Mouse (Mus musculus): ENCODE results near the gene Bbs9. TPM values are rescaled to one million over a fixed set of nuclear protein-coding genes. Genes with fewer than 3 reads are reported as not detected.

Gene Bbs9
- total RNA-seq, 1 experiment = 10.3 TPM

GRCm38 (mm10) chr9:22748617-22749016 is 273.1 kb downstream of the Bbs9 start:
- Histone ChIP-seq H3K36me3 (ENCODE audit: control insufficient read depth, insufficient read depth, low read length, poor library complexity, severe bottlenecking) (no peaks in the 10 kb centered on the region), H3K4me1 (ENCODE audit: control insufficient read depth in 2 of 2, insufficient read depth in 2 of 2, low read length in 2 of 2, poor library complexity in 1 of 2) (peaks cover 0 to 2% of the 10 kb centered on the region in 2 experiments; a peak in 1 of 4 replicates), H3K27ac (ENCODE audit: insufficient read depth, low read depth, low read length, poor library complexity, severe bottlenecking) (no peak overlapping the region), H3K4me3 (ENCODE audit: insufficient read depth in 1 of 2, low read depth in 1 of 2, low read length in 2 of 2, poor library complexity in 1 of 2, severe bottlenecking in 1 of 2) (no peak overlapping the region), H3K9me3 (ENCODE audit: control insufficient read depth, insufficient read depth, low read depth, low read length) (no peaks in the 10 kb centered on the region), H3K9ac (ENCODE audit: insufficient read depth, low read depth, low read length, poor library complexity, severe bottlenecking) (no peak overlapping the region)
- no peak for DNase-seq (ENCODE audit: low read depth, low spot score)
- TF ChIP-seq MAFK (IDR thresholded peaks at IDR 0.05; ENCODE audit: insufficient read depth, low read depth, low read length) = no peak
- no peak for TF ChIP-seq HCFC1 (IDR thresholded peaks at IDR 0.05; ENCODE audit: borderline replicate concordance, insufficient read depth, low read length)
- TF ChIP-seq ZNF384 (IDR thresholded peaks at IDR 0.05; ENCODE audit: low read depth, low read length) = no peak
- TF ChIP-seq CHD2 (IDR thresholded peaks at IDR 0.05; ENCODE audit: low read depth, low read length) = no peak
- in situ Hi-C loops (cut with MboI; ENCODE audit: low sequenced_read_pairs in 2 of 2, unreplicated experiment in 2 of 2) = no loop called here

GRCm38 (mm10) chr9:22750779-22751545 is 275.4 kb downstream of the Bbs9 start:
- Histone ChIP-seq H3K9ac (ENCODE audit: insufficient read depth, low read depth, low read length, poor library complexity, severe bottlenecking) (no peak overlapping the region), H3K9me3 (ENCODE audit: control insufficient read depth, insufficient read depth, low read depth, low read length) (no peaks in the 10 kb centered on the region), H3K27ac (ENCODE audit: insufficient read depth, low read depth, low read length, poor library complexity, severe bottlenecking) (no peak overlapping the region), H3K4me3 (ENCODE audit: insufficient read depth in 1 of 2, low read depth in 1 of 2, low read length in 2 of 2, poor library complexity in 1 of 2, severe bottlenecking in 1 of 2) (no peak overlapping the region), H3K4me1 (ENCODE audit: control insufficient read depth in 2 of 2, insufficient read depth in 2 of 2, low read length in 2 of 2, poor library complexity in 1 of 2) (peaks cover 0 to 2% of the 10 kb centered on the region in 2 experiments; a peak in 1 of 4 replicates), H3K36me3 (ENCODE audit: control insufficient read depth, insufficient read depth, low read length, poor library complexity, severe bottlenecking) (no peaks in the 10 kb centered on the region)
- no peak for DNase-seq (ENCODE audit: low read depth, low spot score)
- TF ChIP-seq CHD2 (IDR thresholded peaks at IDR 0.05; ENCODE audit: low read depth, low read length) (no peak), HCFC1 (IDR thresholded peaks at IDR 0.05; ENCODE audit: borderline replicate concordance, insufficient read depth, low read length) (no peak), ZC3H11A (IDR thresholded peaks at IDR 0.05; ENCODE audit: borderline replicate concordance, low read depth, low read length) (no peak), ZNF384 (IDR thresholded peaks at IDR 0.05; ENCODE audit: low read depth, low read length) (no peak), MAFK (IDR thresholded peaks at IDR 0.05; ENCODE audit: insufficient read depth, low read depth, low read length) (no peak)
- in situ Hi-C loops (cut with MboI; ENCODE audit: low sequenced_read_pairs in 2 of 2, unreplicated experiment in 2 of 2) = no loop called here

DNA sequence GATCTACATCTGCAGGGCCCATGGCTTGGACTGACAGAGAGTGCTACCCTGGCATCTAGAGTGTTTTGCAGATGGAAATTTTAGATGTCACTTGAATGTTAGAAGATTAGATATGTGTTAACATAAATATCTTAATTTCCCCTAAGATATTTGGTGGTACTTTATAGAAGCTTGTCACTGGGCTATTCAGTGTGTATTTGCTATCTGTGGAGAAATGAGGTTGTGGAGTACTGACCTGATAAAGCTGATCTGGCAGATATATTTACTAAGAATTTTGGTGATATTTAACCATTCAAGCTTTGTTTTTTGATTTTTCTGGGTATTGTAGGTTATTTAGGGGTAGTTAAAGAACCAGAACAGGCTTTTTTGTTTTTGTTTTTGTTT is 276.0 kb downstream of the Bbs9 start:
- Histone ChIP-seq H3K9ac (ENCODE audit: insufficient read depth, low read depth, low read length, poor library complexity, severe bottlenecking) (no peak overlapping the region), H3K9me3 (ENCODE audit: control insufficient read depth, insufficient read depth, low read depth, low read length) (no peaks in the 10 kb centered on the region), H3K36me3 (ENCODE audit: control insufficient read depth, insufficient read depth, low read length, poor library complexity, severe bottlenecking) (no peaks in the 10 kb centered on the region), H3K4me3 (ENCODE audit: insufficient read depth in 1 of 2, low read depth in 1 of 2, low read length in 2 of 2, poor library complexity in 1 of 2, severe bottlenecking in 1 of 2) (no peak overlapping the region), H3K27ac (ENCODE audit: insufficient read depth, low read depth, low read length, poor library complexity, severe bottlenecking) (no peak overlapping the region), H3K4me1 (ENCODE audit: control insufficient read depth in 2 of 2, insufficient read depth in 2 of 2, low read length in 2 of 2, poor library complexity in 1 of 2) (peaks cover 0 to 2% of the 10 kb centered on the region in 2 experiments; a peak in 1 of 4 replicates)
- in situ Hi-C loops (cut with MboI; ENCODE audit: low sequenced_read_pairs in 2 of 2, unreplicated experiment in 2 of 2) = no loop called here
- no peak for TF ChIP-seq CHD2 (IDR thresholded peaks at IDR 0.05; ENCODE audit: low read depth, low read length)
- TF ChIP-seq HCFC1 (IDR thresholded peaks at IDR 0.05; ENCODE audit: borderline replicate concordance, insufficient read depth, low read length) = no peak
- no peak for TF ChIP-seq MAFK (IDR thresholded peaks at IDR 0.05; ENCODE audit: insufficient read depth, low read depth, low read length)
- TF ChIP-seq ZNF384 (IDR thresholded peaks at IDR 0.05; ENCODE audit: low read depth, low read length) = no peak
- TF ChIP-seq ZC3H11A (IDR thresholded peaks at IDR 0.05; ENCODE audit: borderline replicate concordance, low read depth, low read length) = no peak
- no peak for DNase-seq (ENCODE audit: low read depth, low spot score)

- no peak overlapping the region for H3K27ac ChIP-seq (ENCODE audit: insufficient read depth, low read depth, low read length, poor library complexity, severe bottlenecking)
- no peaks in the 10 kb centered on the region; a peak in 1 of 4 replicates for H3K4me1 ChIP-seq (ENCODE audit: control insufficient read depth in 2 of 2, insufficient read depth in 2 of 2, low read length in 2 of 2, poor library complexity in 1 of 2)
- H3K9ac ChIP-seq (ENCODE audit: insufficient read depth, low read depth, low read length, poor library complexity, severe bottlenecking) = no peak overlapping the region
- H3K9me3 ChIP-seq (ENCODE audit: control insufficient read depth, insufficient read depth, low read depth, low read length) = no peaks in the 10 kb centered on the region
- no peak for DNase-seq (ENCODE audit: low read depth, low spot score)
- in situ Hi-C loops (cut with MboI; ENCODE audit: low sequenced_read_pairs in 2 of 2, unreplicated experiment in 2 of 2) = no loop called here
- no peak overlapping the region for H3K4me3 ChIP-seq (ENCODE audit: insufficient read depth in 1 of 2, low read depth in 1 of 2, low read length in 2 of 2, poor library complexity in 1 of 2, severe bottlenecking in 1 of 2)
- no peaks in the 10 kb centered on the region for H3K36me3 ChIP-seq (ENCODE audit: control insufficient read depth, insufficient read depth, low read length, poor library complexity, severe bottlenecking)
- TF ChIP-seq MAFK (IDR thresholded peaks at IDR 0.05; ENCODE audit: insufficient read depth, low read depth, low read length) (no peak), HCFC1 (IDR thresholded peaks at IDR 0.05; ENCODE audit: borderline replicate concordance, insufficient read depth, low read length) (no peak), CHD2 (IDR thresholded peaks at IDR 0.05; ENCODE audit: low read depth, low read length) (no peak), ZNF384 (IDR thresholded peaks at IDR 0.05; ENCODE audit: low read depth, low read length) (no peak), ZC3H11A (IDR thresholded peaks at IDR 0.05; ENCODE audit: borderline replicate concordance, low read depth, low read length) (no peak)
Observed at GRCm38 (mm10) chr9:22754081-22754672, 278.7 kb downstream of the Bbs9 start.

Data from ES-E14 (cell line).